Mouse (Mus musculus) embryo, embryonic 11 days (tissue): ENCODE results near the gene Dhdh.
A peak's percentile ranks its signal among the peaks of the same experiment; 100 is the strongest.

Experiments
- DNase-seq: peaks from one replicate; pipeline ENCODE4 v3.0.0-alpha.2; 2015

Gene Dhdh

DNA sequence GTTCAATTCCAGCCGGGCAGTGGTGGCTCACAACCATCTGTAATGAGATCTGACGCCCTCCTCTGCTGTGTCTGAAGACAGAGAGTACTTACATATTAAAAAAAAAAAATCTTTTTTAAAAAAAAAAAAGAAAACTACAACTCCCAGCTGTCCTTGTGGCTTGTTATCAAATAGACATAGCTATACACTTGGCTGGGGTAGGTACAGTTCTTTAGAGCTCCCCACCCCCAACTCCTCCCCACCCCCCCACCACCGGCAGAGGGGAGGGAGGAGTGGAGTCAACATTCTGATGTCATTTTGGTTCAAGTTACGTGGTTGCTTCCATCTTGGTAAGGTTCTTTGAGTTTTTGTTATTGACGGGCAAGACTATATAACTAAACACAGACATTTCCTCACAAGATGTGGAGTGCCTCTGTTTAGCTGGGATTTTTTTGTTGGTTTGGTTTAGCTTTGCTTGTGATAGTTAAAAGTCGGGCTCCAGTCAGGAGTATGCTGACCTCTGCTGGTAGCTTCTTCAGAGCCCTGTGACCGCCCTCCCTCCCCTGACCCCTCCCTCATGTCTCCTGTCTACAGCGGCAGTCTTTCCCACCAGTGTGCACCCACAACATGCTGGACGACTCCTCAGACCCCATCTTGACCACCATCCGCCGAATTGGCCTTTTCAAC lies 41.1 kb downstream of the Dhdh start:
- peak; percentile 58 for DNase-seq

DNA sequence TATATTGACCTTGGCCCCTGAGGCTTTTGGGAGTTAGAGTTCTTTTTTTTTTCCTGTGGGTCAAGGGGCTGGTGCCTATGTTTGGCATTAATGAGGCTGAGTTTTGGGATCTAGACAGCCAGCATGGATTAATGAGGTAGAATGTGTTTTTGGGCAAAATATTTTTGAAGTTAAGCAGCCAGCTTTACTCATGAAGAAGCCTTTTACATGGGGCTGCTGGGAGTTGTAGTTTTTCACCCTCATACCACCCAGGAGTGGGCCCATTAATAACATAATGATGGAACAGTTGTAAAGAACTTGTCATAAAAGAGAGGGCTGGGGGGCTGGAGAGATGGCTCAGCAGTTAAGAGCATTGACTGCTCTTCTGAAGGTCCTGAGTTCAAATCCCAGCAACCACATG lies 42.0 kb downstream of the Dhdh start:
- DNase-seq = no peak

DNA sequence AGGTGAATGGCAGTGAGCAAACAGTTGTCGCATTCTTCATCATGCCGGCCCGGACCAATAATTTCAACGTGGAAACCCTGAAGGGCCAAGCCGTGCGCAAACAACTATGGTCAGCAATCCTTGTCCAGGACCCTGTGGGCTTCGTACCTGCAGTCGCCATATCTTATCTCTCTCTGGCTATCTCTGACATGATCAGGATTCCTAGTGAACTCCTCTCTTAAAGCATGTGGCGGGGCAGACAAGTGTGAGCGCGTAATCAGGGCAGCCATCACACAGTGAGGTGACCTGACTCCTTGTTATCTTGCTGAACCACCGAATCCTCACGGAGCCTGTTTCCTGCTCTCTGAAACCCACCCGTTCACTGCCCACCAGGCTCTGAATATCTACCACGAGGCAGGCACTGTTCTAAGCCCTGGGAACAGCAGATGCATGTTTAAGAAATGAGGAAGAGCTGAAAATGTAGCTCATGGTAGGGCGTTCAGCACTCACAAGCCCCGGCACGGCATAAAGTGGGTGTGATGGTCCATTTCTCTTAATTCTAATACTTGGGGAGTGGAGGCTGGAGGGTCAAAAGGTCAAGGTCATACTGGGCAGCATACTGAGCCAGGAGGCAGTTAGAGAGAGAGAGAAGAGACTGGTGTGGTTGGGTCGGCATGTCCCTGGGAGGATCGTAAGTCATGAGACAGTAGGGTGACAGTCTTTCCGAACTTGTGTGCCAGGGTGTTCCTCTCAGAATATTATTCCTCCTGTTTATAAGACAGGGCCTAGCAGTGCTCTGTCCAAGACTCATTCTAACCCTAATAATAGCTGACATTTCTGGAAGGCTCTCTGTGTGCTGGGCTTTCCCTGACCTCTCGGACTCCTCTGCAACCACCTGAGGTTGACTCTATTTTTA lies 44.8 kb downstream of the Dhdh start:
- no peak for DNase-seq

- peak; percentile 29 for DNase-seq
Measured at GRCm38 (mm10) chr7:45437521-45438276, 50.9 kb downstream of the Dhdh start, which contains the start of gene Ruvbl2. Gene Ruvbl2, minus strand, starts transcription at chr7:45438096.

DNA sequence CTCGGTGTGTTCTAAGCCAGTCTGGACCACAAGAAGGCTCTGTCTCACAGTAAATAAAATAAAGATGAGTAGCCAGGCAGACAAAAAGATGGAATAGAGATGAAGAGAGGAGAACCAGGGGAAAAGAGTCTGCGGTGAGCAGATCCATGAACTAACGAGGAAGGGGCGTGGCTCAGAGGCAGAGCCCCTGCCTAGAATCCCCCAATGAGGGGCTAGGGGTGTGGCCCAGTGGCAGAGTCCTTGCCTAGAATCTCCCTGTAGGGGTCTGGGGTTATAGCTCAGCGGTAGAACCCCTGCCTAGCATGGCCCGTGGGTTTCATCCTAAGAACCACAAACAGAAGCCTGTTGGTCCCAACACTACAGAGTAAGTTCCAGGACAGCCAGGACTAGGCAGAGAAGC lies 51.6 kb downstream of the Dhdh start:
- DNase-seq = peak; percentile 64

DNA sequence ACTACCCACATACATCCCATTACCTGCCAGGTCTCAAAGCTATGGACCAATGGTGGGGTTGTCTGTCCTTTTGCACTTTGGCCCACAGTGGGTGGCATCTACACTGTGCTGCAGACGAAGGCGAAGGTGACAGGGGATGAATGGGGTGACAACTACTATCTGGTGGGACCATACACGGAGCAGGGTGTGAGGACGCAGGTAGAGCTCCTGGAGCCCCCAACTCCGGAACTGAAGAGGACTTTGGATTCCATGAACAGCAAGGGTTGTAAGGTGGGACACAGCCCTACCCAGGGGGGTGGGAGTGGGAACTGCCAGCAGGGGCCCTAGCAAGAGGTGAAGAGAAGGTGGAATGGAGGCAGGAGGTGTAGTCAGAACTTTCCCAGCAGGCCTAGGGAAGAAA lies 52.2 kb downstream of the Dhdh start:
- no peak for DNase-seq

- peak; percentile 48 for DNase-seq
Measured at GRCm38 (mm10) chr7:45435038-45435437, 53.6 kb downstream of the Dhdh start.

- DNase-seq = peak; percentile 99
Measured at GRCm38 (mm10) chr7:45434203-45435015, 54.2 kb downstream of the Dhdh start, which contains the start of gene Gys1. Gene Gys1, plus strand, starts transcription at chr7:45434844.

- DNase-seq = no peak
Measured at GRCm38 (mm10) chr7:45433835-45434202, 54.8 kb downstream of the Dhdh start.

- no peak for DNase-seq
Measured at GRCm38 (mm10) chr7:45426556-45426955, 62.0 kb downstream of the Dhdh start.

DNA sequence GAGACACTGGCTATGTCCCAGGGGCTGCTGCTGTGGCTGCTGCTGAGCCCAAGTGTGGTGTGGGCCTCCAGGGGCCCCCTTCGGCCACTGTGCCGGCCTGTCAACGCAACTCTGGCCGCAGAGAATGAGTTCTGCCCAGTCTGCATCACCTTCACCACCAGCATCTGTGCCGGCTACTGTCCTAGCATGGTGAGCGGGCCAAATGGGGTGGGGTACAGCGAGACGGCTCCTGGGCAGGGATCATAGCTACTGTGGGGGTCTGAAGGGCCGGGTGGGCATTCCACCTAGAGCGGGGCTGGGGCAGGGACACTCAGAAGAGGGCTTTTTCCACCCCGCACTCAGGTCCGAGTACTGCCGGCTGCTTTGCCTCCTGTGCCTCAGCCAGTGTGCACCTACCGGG lies 67.4 kb downstream of the Dhdh start:
- DNase-seq = no peak
